Mouse (Mus musculus) CH12.LX (cell line): ENCODE measurements at regions not wholly inside any gene's neighbourhood (a gene's known extent, or its start where the extent isn't known, plus 50 kb on each side); places are given as distances from the start of the nearest gene placed in this dataset.

Experiments
- DNase-seq: peaks from one replicate; pipeline ENCODE4 v3.0.0-alpha.2; 2013; ENCODE audit errors: extremely low read depth
- H3K27ac ChIP-seq: 2 replicates; pipeline ENCODE4 v1.5.1; 2012; ENCODE audit warnings: low read depth, mild to moderate bottlenecking, control low read depth, moderate library complexity; ENCODE audit not compliant: insufficient read depth
- H3K27me3 ChIP-seq: replicated peaks from 2 replicates; pipeline ENCODE3; 2012; ENCODE audit warnings: inconsistent platforms
- H3K36me3 ChIP-seq, 2 experiments: replicated peaks in 1 of 2; 2 replicates each; pipeline versions ENCODE3 to v1.6.1; 2012; ENCODE audit warnings: inconsistent platforms in 1 of 2, low read length in 1 of 2, mild to moderate bottlenecking in 1 of 2, mixed read lengths in 1 of 2, moderate library complexity in 1 of 2; ENCODE audit not compliant: control insufficient read depth in 1 of 2, insufficient read depth in 1 of 2
- H3K4me1 ChIP-seq, 2 experiments: 2 replicates each; pipeline ENCODE4 v1.6.1; 2012; ENCODE audit warnings: inconsistent platforms in 1 of 2, moderate library complexity in 1 of 2; ENCODE audit not compliant: insufficient read depth in 2 of 2, control insufficient read depth in 1 of 2
- H3K4me2 ChIP-seq: 2 replicates; pipeline ENCODE4 v1.6.1; 2012; ENCODE audit warnings: low read depth, mild to moderate bottlenecking, control low read depth; ENCODE audit not compliant: poor library complexity, insufficient read depth, severe bottlenecking
- H3K4me3 ChIP-seq, 3 experiments: fragments of 150-350 bp in 1 of 3; sonication (generic) in 1 of 3; replicated peaks in 1 of 3; 2 replicates each; pipeline versions ENCODE3 to v1.5.1; 2011 to 2012; ENCODE audit warnings: low read depth in 2 of 3, low read length in 2 of 3, mild to moderate bottlenecking in 2 of 3, moderate library complexity in 2 of 3, control low read depth in 1 of 3, improper control_type of control experiment in 1 of 3, inconsistent platforms in 1 of 3, mixed read lengths in 1 of 3; ENCODE audit not compliant: poor library complexity in 1 of 3
- H3K79me2 ChIP-seq: replicated peaks from 2 replicates; pipeline ENCODE4 v1.6.1; 2012; ENCODE audit warnings: mild to moderate bottlenecking, moderate library complexity; ENCODE audit not compliant: control insufficient read depth, poor library complexity, insufficient read depth, severe bottlenecking; ENCODE audit errors: extremely low read depth
- H3K9ac ChIP-seq: 2 replicates; pipeline ENCODE4 v1.6.1; 2012; ENCODE audit warnings: low read depth, mild to moderate bottlenecking, control low read depth, moderate library complexity; ENCODE audit not compliant: insufficient read depth
- H3K9me3 ChIP-seq: replicated peaks from 2 replicates; pipeline ENCODE3; 2012; ENCODE audit warnings: low read length, inconsistent platforms, mixed read lengths
- BHLHE40 ChIP-seq: IDR thresholded peaks from 2 replicates; pipeline ENCODE4 v1.6.1; 2011; ENCODE audit warnings: mild to moderate bottlenecking, low read depth, low read length, improper control_type of control experiment
- CTCF ChIP-seq, 2 experiments: IDR thresholded peaks in 1 of 2; conservative IDR thresholded peaks in 1 of 2; 2 replicates each; pipeline ENCODE4 v1.5.1; 2011 to 2012; ENCODE audit warnings: low read depth in 2 of 2, low read length in 2 of 2, improper control_type of control experiment in 1 of 2, inconsistent platforms in 1 of 2, mild to moderate bottlenecking in 1 of 2, moderate library complexity in 1 of 2
- EP300 ChIP-seq: IDR thresholded peaks from 2 replicates; pipeline ENCODE4 v1.6.1; 2011; ENCODE audit warnings: low read length, improper control_type of control experiment
- ETS1 ChIP-seq: conservative IDR thresholded peaks from 2 replicates; pipeline ENCODE4 v1.6.1; 2012; ENCODE audit warnings: low read depth, mild to moderate bottlenecking, inconsistent platforms, low read length, improper control_type of control experiment, moderate library complexity
- GABPA ChIP-seq: IDR thresholded peaks from 2 replicates; pipeline ENCODE4 v1.6.1; 2012; ENCODE audit warnings: low read depth, low read length, improper control_type of control experiment, inconsistent platforms; ENCODE audit not compliant: insufficient replicate concordance
- HCFC1 ChIP-seq: IDR thresholded peaks from 2 replicates; pipeline ENCODE4 v1.6.1; 2012; ENCODE audit warnings: low read depth, mild to moderate bottlenecking, inconsistent platforms, low read length, improper control_type of control experiment
- IRF4 ChIP-seq: IDR thresholded peaks from 2 replicates; pipeline ENCODE4 v1.6.1; 2014; ENCODE audit warnings: low read depth, mild to moderate bottlenecking, inconsistent platforms, low read length, improper control_type of control experiment
- JUN ChIP-seq: IDR thresholded peaks from 2 replicates; pipeline ENCODE4 v1.6.1; 2011; ENCODE audit warnings: low read depth, mild to moderate bottlenecking, low read length, improper control_type of control experiment, moderate library complexity; ENCODE audit not compliant: insufficient read depth
- MAFK ChIP-seq: IDR thresholded peaks from 2 replicates; pipeline ENCODE4 v1.6.1; 2011; ENCODE audit warnings: low read length, improper control_type of control experiment; ENCODE audit not compliant: insufficient replicate concordance
- MEF2A ChIP-seq: IDR thresholded peaks from 2 replicates; pipeline ENCODE4 v1.6.1; 2014; ENCODE audit warnings: low read depth, mild to moderate bottlenecking, inconsistent platforms, low read length, improper control_type of control experiment, borderline replicate concordance
- MXI1 ChIP-seq: IDR thresholded peaks from 2 replicates; pipeline ENCODE4 v1.6.1; 2011; ENCODE audit warnings: mild to moderate bottlenecking, low read depth, low read length, improper control_type of control experiment
- NRF1 ChIP-seq: IDR thresholded peaks from 2 replicates; pipeline ENCODE4 v1.6.1; 2014; ENCODE audit warnings: low read depth, mild to moderate bottlenecking, inconsistent platforms, low read length, improper control_type of control experiment, moderate library complexity
- POLR2A ChIP-seq: IDR thresholded peaks from 2 replicates; pipeline ENCODE4 v1.6.1; 2011; ENCODE audit warnings: low read depth, mild to moderate bottlenecking, improper control_type of control experiment, low read length
- TBP ChIP-seq: conservative IDR thresholded peaks from 2 replicates; pipeline ENCODE4 v1.6.1; 2011; ENCODE audit warnings: low read depth, low read length, improper control_type of control experiment
- TCF12 ChIP-seq: IDR thresholded peaks from 2 replicates; pipeline ENCODE4 v1.6.1; 2014; ENCODE audit warnings: low read depth, mild to moderate bottlenecking, inconsistent platforms, low read length, improper control_type of control experiment
- USF2 ChIP-seq: conservative IDR thresholded peaks from 2 replicates; pipeline ENCODE4 v1.6.1; 2011; ENCODE audit warnings: low read depth, low read length, improper control_type of control experiment
- ZKSCAN1 ChIP-seq: IDR thresholded peaks from 2 replicates; pipeline ENCODE4 v1.6.1; 2012; ENCODE audit warnings: low read depth, inconsistent platforms, low read length, improper control_type of control experiment, borderline replicate concordance
- dilution Hi-C: fragments of 300-500 bp; cut with MboI; formaldehyde crosslinking; loops from 2 replicates; pipeline ENCODE4 v1.14.3; 2020; ENCODE audit warnings: low sequenced_read_pairs; ENCODE audit not compliant: extremely low pct_unique_long_range_greater_than_20kb, extremely low pct_ligation_motif_present
- in situ Hi-C: fragments of 300-500 bp; cut with MboI; formaldehyde crosslinking; loops from 3 replicates; pipeline ENCODE4 v1.14.3; 2019; ENCODE audit warnings: low sequenced_read_pairs, low pct_ligation_motif_present, low pct_unique_long_range_greater_than_20kb, mixed read lengths

- no peak overlapping the region for H3K27ac ChIP-seq
- H3K4me3 ChIP-seq, result no peak overlapping the region
- H3K4me2 ChIP-seq, result no peak overlapping the region
- H3K9ac ChIP-seq, result no peak overlapping the region
- TF ChIP-seq BHLHE40, result no peak
- TF ChIP-seq TBP, result no peak
- no peak for TF ChIP-seq ZKSCAN1
- dilution Hi-C loops (no loop called here), in situ Hi-C loops (no loop called here)
- no peaks in the 10 kb centered on the region for H3K27me3 ChIP-seq
- H3K79me2 ChIP-seq, result no peaks in the 10 kb centered on the region
- no peaks in the 10 kb centered on the region for H3K36me3 ChIP-seq
- peaks cover 9 to 14% of the 10 kb centered on the region in 2 experiments; a peak in 3 of 4 replicates for H3K4me1 ChIP-seq
- DNase-seq, result no peak
- H3K9me3 ChIP-seq, result peaks cover 8% of the 10 kb centered on the region
Measured at GRCm38 (mm10) chr3:121588737-121589493, 56.7 kb upstream of the Slc44a3 start.

- Histone ChIP-seq H3K4me1 (peaks cover 4 to 14% of the 10 kb centered on the region in 2 experiments; a peak in 2 of 4 replicates), H3K4me3 (no peak overlapping the region), H3K27ac (no peak overlapping the region), H3K27me3 (no peaks in the 10 kb centered on the region)
- dilution Hi-C loops, result no loop called here
- no peak for TF ChIP-seq TCF12
- no peak for TF ChIP-seq USF2
- TF ChIP-seq POLR2A, result no peak
- no peak for TF ChIP-seq HCFC1
- TF ChIP-seq MXI1, result no peak
- TF ChIP-seq NRF1, result no peak
- TF ChIP-seq, all 38 proteins: peak for 0
- H3K79me2 ChIP-seq, result no peaks in the 10 kb centered on the region
- no peaks in the 10 kb centered on the region for H3K9me3 ChIP-seq
- H3K36me3 ChIP-seq, result no peaks in the 10 kb centered on the region
- DNase-seq, result no peak
- H3K4me2 ChIP-seq, result no peak overlapping the region
- in situ Hi-C loops, result no loop called here
- H3K9ac ChIP-seq, result no peak overlapping the region
Measured at GRCm38 (mm10) chr3:121585306-121585705, 53.1 kb upstream of the Slc44a3 start.

- DNase-seq, result peak; percentile 49
- Histone ChIP-seq H3K79me2 (no peaks in the 10 kb centered on the region), H3K36me3 (no peaks in the 10 kb centered on the region), H3K9me3 (no peaks in the 10 kb centered on the region), H3K9ac (no peak overlapping the region), H3K4me1 (peaks cover 4 to 19% of the 10 kb centered on the region in 2 experiments; a peak in 2 of 4 replicates), H3K4me3 (no peak overlapping the region), H3K4me2 (no peak overlapping the region), H3K27ac (no peak overlapping the region), H3K27me3 (no peaks in the 10 kb centered on the region)
- dilution Hi-C loops (no loop called here), in situ Hi-C loops (no loop called here)
- TF ChIP-seq ETS1, result peak; percentile 79
- TF ChIP-seq BHLHE40, result peak; percentile 99
- peak; percentile 50 for TF ChIP-seq EP300
- TF ChIP-seq MEF2A, result peak; percentile 82
- no peak for TF ChIP-seq GABPA
- 0 out of 2 replicates have a peak, but pooled peaks have one; percentile 33 for TF ChIP-seq JUN
- TF ChIP-seq MAFK, result no peak
- TF ChIP-seq CTCF (conservative IDR thresholded peaks at IDR 0.05 in 1 of 2, IDR thresholded peaks at IDR 0.05 in 1 of 2; ENCODE audit: low read depth in 2 of 2, low read length in 2 of 2), result no peak
- peak; percentile 79 for TF ChIP-seq IRF4
- no peak for TF ChIP-seq MXI1
- peak; percentile 40; the same call in 1 of the 2 replicates for TF ChIP-seq TCF12
Measured at GRCm38 (mm10) chr3:121584736-121585151, 52.5 kb upstream of the Slc44a3 start.
